Mouse (Mus musculus): ENCODE measurements at regions not wholly inside any gene's neighbourhood (a gene's known extent, or its start where the extent isn't known, plus 50 kb on each side); places are given as distances from the start of the nearest gene placed in this dataset.

DNA sequence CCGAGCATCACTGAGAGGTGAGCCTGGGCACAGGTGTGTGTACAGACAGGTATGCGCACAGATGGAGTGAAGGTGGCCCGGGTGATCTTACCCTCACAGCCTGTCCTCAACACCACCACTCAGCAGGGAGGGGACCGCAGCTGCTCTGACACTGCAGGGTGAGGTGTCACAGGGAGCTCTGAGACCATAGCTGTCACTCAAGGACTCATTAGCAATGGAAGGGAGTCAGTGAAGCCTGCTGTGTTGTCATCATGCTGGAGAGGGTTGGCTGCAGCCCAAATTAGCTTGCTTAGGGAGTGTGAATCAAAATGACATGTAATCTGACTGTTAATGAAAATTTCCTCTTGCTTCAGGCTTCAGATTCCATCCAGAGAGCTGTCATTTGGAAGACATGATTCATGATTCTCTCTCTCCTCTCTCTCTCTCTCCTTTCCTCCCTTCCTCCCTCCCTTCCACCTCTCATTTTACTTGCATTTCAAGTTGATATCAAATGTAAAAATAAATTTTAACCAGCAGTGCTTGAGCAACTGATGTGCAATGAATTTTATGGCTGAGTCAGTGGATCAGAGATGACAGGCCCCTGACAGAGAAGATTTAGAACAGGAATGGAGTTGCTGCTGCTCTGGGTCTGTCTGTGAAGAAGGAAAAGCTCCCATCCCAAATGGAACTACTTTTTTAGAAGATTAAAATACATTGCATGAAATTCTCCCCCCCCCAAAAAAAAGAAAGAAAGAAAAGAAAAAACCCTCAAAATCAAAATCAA, 496.5 kb downstream of the Dcdc2c start:
- Histone ChIP-seq H3K4me2 (no peak overlapping the region), H3K36me3 (ENCODE audit: control insufficient read depth, insufficient read depth, low read length) (no peaks in the 10 kb centered on the region), H3K9me3 (ENCODE audit: control insufficient read depth, low read length) (no peaks in the 10 kb centered on the region), H3K4me1 (ENCODE audit: control insufficient read depth, insufficient read depth, low read length) (no peaks in the 10 kb centered on the region; the same call in 1 of the 2 replicates), H3K27ac (ENCODE audit: low read depth, low read length) (peak overlapping the region; percentile 14; the same call in 1 of the 2 replicates), H3K4me3 (ENCODE audit: low read depth, low read length) (no peak overlapping the region), H3K27me3 (ENCODE audit: control insufficient read depth, insufficient read depth, low read length) (no peaks in the 10 kb centered on the region), H3K9ac (ENCODE audit: low read length) (no peak overlapping the region)
- WGBS, result 48% methylated on average over 4 of the region's 4 CpGs
- no peak for DNase-seq (ENCODE audit: low spot score, missing footprints)
- peak; percentile 80 for ATAC-seq (ENCODE audit: low FRiP score)

DNA sequence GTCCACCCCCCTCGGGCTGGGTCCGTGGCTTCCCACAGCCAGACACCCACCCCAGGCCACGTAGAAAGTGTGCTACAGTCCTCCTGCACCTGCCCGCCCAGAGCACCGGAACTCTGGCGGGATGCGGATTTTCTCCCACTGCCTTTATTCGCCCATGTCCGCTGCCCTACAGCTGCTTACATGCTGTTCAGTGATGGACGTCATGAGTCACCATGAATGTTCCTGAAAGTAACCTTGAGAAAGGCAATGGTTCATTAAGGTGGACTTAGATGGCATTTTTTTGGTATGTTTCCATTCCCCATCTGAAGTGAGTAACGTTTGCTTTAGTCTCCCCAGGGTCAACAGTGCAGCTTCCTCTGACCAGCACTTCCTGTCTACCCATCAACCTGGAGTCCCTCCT, 497.8 kb downstream of the Dcdc2c start:
- no peak overlapping the region for H3K27ac ChIP-seq (ENCODE audit: low read depth, low read length)
- no peaks in the 10 kb centered on the region for H3K36me3 ChIP-seq (ENCODE audit: control insufficient read depth, insufficient read depth, low read length)
- no peak for DNase-seq (ENCODE audit: low spot score, missing footprints)
- WGBS, result 85% methylated on average over 11 of the region's 11 CpGs
- no peak overlapping the region for H3K4me3 ChIP-seq (ENCODE audit: low read depth, low read length)
- no peaks in the 10 kb centered on the region for H3K27me3 ChIP-seq (ENCODE audit: control insufficient read depth, insufficient read depth, low read length)
- H3K4me1 ChIP-seq (ENCODE audit: control insufficient read depth, insufficient read depth, low read length), result no peaks in the 10 kb centered on the region
- H3K4me2 ChIP-seq, result no peak overlapping the region
- ATAC-seq (ENCODE audit: low FRiP score), result no peak
- H3K9me3 ChIP-seq (ENCODE audit: control insufficient read depth, low read length), result no peaks in the 10 kb centered on the region
- no peak overlapping the region for H3K9ac ChIP-seq (ENCODE audit: low read length)

DNA sequence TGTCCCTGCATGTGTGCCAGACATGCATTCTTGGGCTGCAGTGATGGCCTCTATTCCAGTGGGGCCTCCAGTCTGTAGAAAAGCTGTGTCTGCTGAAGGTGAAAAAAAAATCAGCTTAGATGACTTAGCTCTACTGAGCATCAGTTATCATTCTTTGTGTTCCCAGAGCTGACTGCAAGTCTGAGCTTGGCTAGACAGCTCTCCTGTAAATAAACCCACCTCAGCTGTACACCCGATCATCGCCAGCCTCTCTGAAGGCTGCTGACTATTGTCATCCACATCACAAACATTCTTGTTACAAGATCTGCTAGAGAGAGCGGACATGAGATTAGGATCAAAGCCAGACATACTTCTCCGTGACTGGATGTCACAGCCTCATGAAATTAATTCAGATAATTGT, 504.2 kb downstream of the Dcdc2c start:
- WGBS, result 71% methylated on average over 4 of the region's 4 CpGs
- no peak overlapping the region for H3K27ac ChIP-seq (ENCODE audit: low read depth, low read length)

DNA sequence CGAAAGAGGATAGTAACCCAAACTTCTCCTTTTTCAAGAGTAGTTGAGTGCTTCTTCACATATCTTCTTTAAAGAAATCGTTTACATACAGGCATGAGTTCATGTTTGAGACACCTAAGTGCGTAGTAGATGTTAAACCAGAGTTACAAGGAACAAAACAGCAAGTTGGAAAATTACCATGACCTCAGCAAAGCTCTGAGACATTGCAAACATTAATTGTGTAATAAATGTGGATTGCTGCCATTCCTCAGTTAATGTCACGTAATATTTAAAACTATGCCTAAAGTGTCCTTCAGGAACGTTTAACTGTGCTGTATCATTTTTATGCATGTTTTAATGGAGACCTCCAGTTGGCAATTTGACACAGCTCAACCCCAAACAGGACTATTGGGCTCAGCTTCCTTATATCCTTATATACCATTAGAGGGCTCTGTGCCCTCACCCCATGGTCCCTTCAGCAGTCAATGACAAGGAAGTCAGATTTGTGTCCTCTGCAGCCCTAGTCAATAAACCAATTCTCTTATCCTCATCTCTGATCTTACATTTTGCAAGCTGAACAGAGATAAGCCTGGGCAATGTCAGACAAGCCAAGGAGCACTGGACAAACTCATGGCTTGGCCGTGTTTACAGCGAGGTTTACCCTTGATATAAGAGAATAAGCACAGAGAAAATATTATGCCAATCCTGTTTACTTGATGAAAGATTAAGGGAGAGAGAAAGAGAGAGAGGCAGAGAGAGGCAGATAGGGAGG, 513.9 kb downstream of the Dcdc2c start:
- Histone ChIP-seq H3K27me3 (ENCODE audit: control insufficient read depth, insufficient read depth, low read length) (no peaks in the 10 kb centered on the region), H3K4me3 (ENCODE audit: low read depth, low read length) (no peak overlapping the region), H3K36me3 (ENCODE audit: control insufficient read depth, insufficient read depth, low read length) (no peaks in the 10 kb centered on the region), H3K4me2 (no peak overlapping the region), H3K27ac (ENCODE audit: low read depth, low read length) (no peak overlapping the region), H3K9ac (ENCODE audit: low read length) (no peak overlapping the region), H3K9me3 (ENCODE audit: control insufficient read depth, low read length) (no peaks in the 10 kb centered on the region), H3K4me1 (ENCODE audit: control insufficient read depth, insufficient read depth, low read length) (no peaks in the 10 kb centered on the region)
- DNase-seq (ENCODE audit: low spot score, missing footprints) (no peak), ATAC-seq (ENCODE audit: low FRiP score) (no peak)
- WGBS, result 84% methylated on average over 7 of the region's 7 CpGs

More for the DNA sequence above, 504.2 kb downstream of the Dcdc2c start:
- Histone ChIP-seq H3K4me2 (no peak overlapping the region), H3K9ac (ENCODE audit: low read length) (no peak overlapping the region), H3K4me1 (ENCODE audit: control insufficient read depth, insufficient read depth, low read length) (no peaks in the 10 kb centered on the region), H3K4me3 (ENCODE audit: low read depth, low read length) (no peak overlapping the region), H3K9me3 (ENCODE audit: control insufficient read depth, low read length) (no peaks in the 10 kb centered on the region), H3K36me3 (ENCODE audit: control insufficient read depth, insufficient read depth, low read length) (no peaks in the 10 kb centered on the region), H3K27me3 (ENCODE audit: control insufficient read depth, insufficient read depth, low read length) (no peaks in the 10 kb centered on the region)
- DNase-seq (ENCODE audit: low spot score, missing footprints), result no peak
- ATAC-seq (ENCODE audit: low FRiP score), result no peak

DNA sequence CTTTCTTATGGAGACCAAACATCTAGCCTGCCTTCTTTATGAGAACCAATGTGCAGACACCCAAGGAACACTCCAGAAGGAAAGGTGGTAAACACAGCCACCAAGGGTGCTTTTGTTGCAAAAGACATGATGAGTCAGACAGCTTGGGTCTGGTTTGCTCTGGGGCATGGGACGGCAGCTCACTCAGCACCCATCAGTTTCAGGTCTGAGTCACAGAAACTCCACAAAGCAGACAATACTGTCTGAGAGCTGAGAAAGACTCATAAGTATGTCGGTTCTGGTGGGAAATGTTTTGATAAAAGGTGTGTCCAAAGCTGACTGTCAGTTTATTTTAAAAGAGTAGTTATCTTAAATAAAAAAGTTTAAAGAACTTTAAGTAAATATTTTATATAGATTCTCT, 553.0 kb downstream of the Dcdc2c start:
- ATAC-seq (ENCODE audit: low FRiP score) (no peak), DNase-seq (ENCODE audit: low spot score, missing footprints) (no peak)
- no peaks in the 10 kb centered on the region for H3K4me1 ChIP-seq (ENCODE audit: control insufficient read depth, insufficient read depth, low read length)
- no peak overlapping the region for H3K4me3 ChIP-seq (ENCODE audit: low read depth, low read length)
- H3K27me3 ChIP-seq (ENCODE audit: control insufficient read depth, insufficient read depth, low read length), result no peaks in the 10 kb centered on the region
- 75% methylated on average over 2 of the region's 2 CpGs for WGBS
- no peak overlapping the region for H3K9ac ChIP-seq (ENCODE audit: low read length)
- no peak overlapping the region for H3K27ac ChIP-seq (ENCODE audit: low read depth, low read length)
- H3K9me3 ChIP-seq (ENCODE audit: control insufficient read depth, low read length), result no peaks in the 10 kb centered on the region
- H3K4me2 ChIP-seq, result no peak overlapping the region
- H3K36me3 ChIP-seq (ENCODE audit: control insufficient read depth, insufficient read depth, low read length), result no peaks in the 10 kb centered on the region

DNA sequence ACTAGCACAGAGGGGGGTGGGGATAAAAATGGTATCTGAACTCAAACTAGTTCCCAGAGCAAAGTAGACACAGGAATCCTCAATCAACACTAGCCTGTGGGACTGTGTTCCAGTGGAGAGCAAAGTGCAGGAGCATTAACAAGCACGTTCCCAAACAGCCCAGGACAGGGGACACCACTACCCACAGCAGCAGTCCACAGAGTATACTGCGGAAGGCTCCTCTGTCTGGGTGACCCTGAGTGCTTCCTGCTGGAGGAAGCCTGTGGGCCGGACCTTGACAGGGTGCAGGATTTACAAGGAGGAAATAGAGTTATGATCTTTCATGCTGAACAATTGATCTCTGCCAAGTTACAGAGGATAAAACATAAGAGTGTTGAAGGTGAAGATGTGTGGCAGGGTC, 560.0 kb downstream of the Dcdc2c start:
- ATAC-seq (ENCODE audit: low FRiP score) (no peak), DNase-seq (ENCODE audit: low spot score, missing footprints) (no peak)
- Histone ChIP-seq H3K27me3 (ENCODE audit: control insufficient read depth, insufficient read depth, low read length) (no peaks in the 10 kb centered on the region), H3K4me2 (no peak overlapping the region), H3K36me3 (ENCODE audit: control insufficient read depth, insufficient read depth, low read length) (no peaks in the 10 kb centered on the region), H3K9ac (ENCODE audit: low read length) (no peak overlapping the region), H3K4me1 (ENCODE audit: control insufficient read depth, insufficient read depth, low read length) (no peaks in the 10 kb centered on the region), H3K27ac (ENCODE audit: low read depth, low read length) (no peak overlapping the region), H3K9me3 (ENCODE audit: control insufficient read depth, low read length) (no peaks in the 10 kb centered on the region), H3K4me3 (ENCODE audit: low read depth, low read length) (no peak overlapping the region)
- 84% methylated on average over 3 of the region's 3 CpGs for WGBS

DNA sequence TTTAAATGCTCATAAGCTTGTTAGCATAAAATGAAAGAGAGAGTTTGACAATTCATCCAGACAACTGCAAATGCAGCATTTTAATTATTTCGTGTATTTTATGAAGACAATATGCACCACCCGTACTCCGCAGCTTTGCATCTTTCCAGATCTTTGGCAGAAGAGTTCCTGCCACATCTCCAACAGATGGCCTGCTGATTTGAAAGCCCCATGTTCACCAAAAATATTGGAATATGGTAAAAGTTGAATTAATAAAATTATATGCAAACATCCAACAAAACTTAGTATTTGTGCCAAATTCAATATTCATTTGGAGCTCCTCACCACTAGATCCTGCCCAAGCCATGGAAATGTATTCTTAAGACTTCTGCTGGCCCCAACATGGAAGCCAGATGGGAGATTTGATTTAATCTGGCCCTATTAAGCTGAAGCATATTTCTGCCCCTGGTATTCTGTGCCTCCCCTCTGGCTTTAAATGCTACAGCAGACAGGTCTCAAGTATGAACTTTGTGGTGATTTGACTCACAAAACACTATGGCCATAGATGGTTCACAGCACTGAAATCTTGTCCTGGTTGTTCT, 567.8 kb downstream of the Dcdc2c start:
- H3K36me3 ChIP-seq (ENCODE audit: control insufficient read depth, insufficient read depth, low read length), result no peaks in the 10 kb centered on the region
- no peak for ATAC-seq (ENCODE audit: low FRiP score)
- WGBS, result 94% methylated on average over 3 of the region's 3 CpGs
- H3K27ac ChIP-seq (ENCODE audit: low read depth, low read length), result no peak overlapping the region
- H3K27me3 ChIP-seq (ENCODE audit: control insufficient read depth, insufficient read depth, low read length), result no peaks in the 10 kb centered on the region
- DNase-seq (ENCODE audit: low spot score, missing footprints), result no peak
- H3K4me2 ChIP-seq, result no peak overlapping the region
- no peak overlapping the region for H3K4me3 ChIP-seq (ENCODE audit: low read depth, low read length)
- H3K9me3 ChIP-seq (ENCODE audit: control insufficient read depth, low read length), result no peaks in the 10 kb centered on the region
- H3K9ac ChIP-seq (ENCODE audit: low read length), result no peak overlapping the region
- H3K4me1 ChIP-seq (ENCODE audit: control insufficient read depth, insufficient read depth, low read length), result no peaks in the 10 kb centered on the region

DNA sequence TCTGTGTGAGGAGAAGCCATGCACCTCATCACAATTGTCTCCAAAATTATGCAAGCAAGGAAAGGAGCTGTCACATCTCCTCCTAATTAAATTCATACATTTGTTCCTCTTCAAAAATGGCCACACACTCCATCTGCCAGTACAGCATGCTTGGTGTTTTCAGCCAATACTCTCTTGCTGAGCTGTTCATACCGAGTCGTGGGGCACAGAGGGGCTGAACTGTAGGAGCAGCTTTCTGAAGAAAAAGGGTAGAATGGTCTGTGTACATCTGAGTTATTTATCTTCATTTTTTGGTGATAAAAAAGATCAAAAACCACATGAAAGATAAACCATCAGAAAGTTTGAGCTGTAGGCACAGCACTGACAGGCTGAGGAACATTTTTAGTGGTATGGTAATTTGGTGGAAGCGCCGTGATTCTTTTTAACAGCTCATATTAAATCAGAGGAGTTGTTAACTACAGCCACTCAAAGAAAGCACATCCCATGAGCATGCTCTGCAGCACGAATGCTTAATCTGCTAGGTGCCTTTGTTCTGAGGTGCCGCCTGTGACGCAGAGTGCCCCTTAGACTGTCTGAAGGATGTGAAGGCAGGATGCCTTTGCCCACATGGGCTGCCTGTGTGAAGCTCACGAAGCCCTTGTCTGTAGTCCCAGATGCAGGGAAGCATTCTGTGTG, 573.8 kb downstream of the Dcdc2c start:
- no peaks in the 10 kb centered on the region for H3K9me3 ChIP-seq (ENCODE audit: control insufficient read depth, low read length)
- peaks cover 13% of the 10 kb centered on the region for H3K4me1 ChIP-seq (ENCODE audit: control insufficient read depth, insufficient read depth, low read length)
- DNase-seq (ENCODE audit: low spot score, missing footprints) (peak; percentile 84), ATAC-seq (ENCODE audit: low FRiP score) (peak; percentile 58; the same call in 1 of the 2 replicates)
- H3K4me3 ChIP-seq (ENCODE audit: low read depth, low read length), result no peak overlapping the region
- no peak overlapping the region; the same call in 1 of the 2 replicates for H3K27ac ChIP-seq (ENCODE audit: low read depth, low read length)
- no peaks in the 10 kb centered on the region for H3K27me3 ChIP-seq (ENCODE audit: control insufficient read depth, insufficient read depth, low read length)
- peak overlapping the region; percentile 34 for H3K9ac ChIP-seq (ENCODE audit: low read length)
- no peaks in the 10 kb centered on the region for H3K36me3 ChIP-seq (ENCODE audit: control insufficient read depth, insufficient read depth, low read length)
- WGBS, result 43% methylated on average over 8 of the region's 8 CpGs
- no peak overlapping the region for H3K4me2 ChIP-seq
